ENCODE assay signal across 16 mouse cellular contexts in genomic region chr4:83170741-83171140, GRCm38 (mm10).
DNase-seq lines count a peak whose midpoint lies in the region; ATAC-seq lines count a peak whose summit lies in the region.
"Had no signal": no experiment of that assay in that cellular context is flagged by ENCODE, and none has a peak within 500 bp of the region (broad histone marks: within the 10 kb centered on the region; RNA-seq: fewer than 3 reads in every experiment).

No protein-coding gene starts in this region.

- no peak overlapping the region for H3K9ac ChIP-seq in hindbrain, embryonic 11.5 days (ENCODE audit: low read depth, low read length)
- H3K9ac ChIP-seq in hindbrain, embryonic 16.5 days (ENCODE audit: low read depth, low read length), result no peak overlapping the region
- H3K9ac ChIP-seq: forebrain, embryonic 13.5 days; liver, embryonic 15.5 days; midbrain, embryonic 15.5 days had no signal

- no peak for ATAC-seq in hindbrain, embryonic 11.5 days (ENCODE audit: low FRiP score)
- ATAC-seq in hindbrain, embryonic 16.5 days, result no peak
- ATAC-seq: forebrain, embryonic 13.5 days; midbrain, embryonic 15.5 days had no signal

- H3K4me3 ChIP-seq in hindbrain, embryonic 11.5 days (ENCODE audit: low read depth, low read length), result no peak overlapping the region
- H3K4me3 ChIP-seq in hindbrain, embryonic 16.5 days (ENCODE audit: low read length), result no peak overlapping the region
- H3K4me3 ChIP-seq in limb, embryonic 10.5 days, result no peak overlapping the region
- H3K4me3 ChIP-seq: forebrain, embryonic 13.5 days; liver, embryonic 15.5 days; midbrain, embryonic 15.5 days had no signal

- H3K27me3 ChIP-seq in hindbrain, embryonic 11.5 days (ENCODE audit: control insufficient read depth, insufficient read depth, low read length), result no peaks in the 10 kb centered on the region
- no peaks in the 10 kb centered on the region for H3K27me3 ChIP-seq in hindbrain, embryonic 16.5 days (replicated peaks; ENCODE audit: control insufficient read depth, insufficient read depth, low read length)
- no peaks in the 10 kb centered on the region for H3K27me3 ChIP-seq in limb, embryonic 10.5 days (ENCODE audit: low read depth, poor library complexity, severe bottlenecking)
- H3K27me3 ChIP-seq: forebrain, embryonic 13.5 days; liver, embryonic 15.5 days; midbrain, embryonic 15.5 days had no signal

- H3K4me2 ChIP-seq in hindbrain, embryonic 11.5 days (replicated peaks; ENCODE audit: low read depth, low read length), result no peak overlapping the region
- no peak overlapping the region for H3K4me2 ChIP-seq in hindbrain, embryonic 16.5 days (ENCODE audit: low read length)
- H3K4me2 ChIP-seq: forebrain, embryonic 13.5 days; liver, embryonic 15.5 days; midbrain, embryonic 15.5 days had no signal

- peak; percentile 31 for DNase-seq in hindbrain, embryonic 11.5 days (ENCODE audit: low spot score)
- peak; percentile 56 to 61 for DNase-seq in kidney, postnatal 4 days
- no peak for DNase-seq in kidney, adult 18-20 months
- peak; percentile 52 for DNase-seq in embryo, embryonic 11 days
- DNase-seq in limb, embryonic 10.5 days (ENCODE audit: low spot score), result peak; percentile 36
- DNase-seq in adrenal gland, adult (ENCODE audit: inconsistent age in 2 of 2, low spot score in 1 of 2), result no peak
- no peak for DNase-seq in adrenal gland, postnatal 4 days (ENCODE audit: low spot score in 2 of 2)
- DNase-seq: cerebellum, adult 2 months; gastrocnemius, postnatal 10 days; heart, adult 11 months; heart, postnatal 36 days; thymus, postnatal 36 days had no signal

- 27% methylated on average over 9 of the region's 9 CpGs for WGBS in hindbrain, embryonic 11.5 days
- 46% methylated on average over 9 of the region's 9 CpGs for WGBS in hindbrain, embryonic 16.5 days
- WGBS in limb, embryonic 10.5 days, result 55% methylated on average over 9 of the region's 9 CpGs

- H3K9me3 ChIP-seq in hindbrain, embryonic 11.5 days (ENCODE audit: control insufficient read depth, low read length), result no peaks in the 10 kb centered on the region
- no peaks in the 10 kb centered on the region for H3K9me3 ChIP-seq in hindbrain, embryonic 16.5 days (ENCODE audit: control insufficient read depth, low read length)
- H3K9me3 ChIP-seq in limb, embryonic 10.5 days (replicated peaks), result no peaks in the 10 kb centered on the region
- H3K9me3 ChIP-seq: forebrain, embryonic 13.5 days; liver, embryonic 15.5 days; midbrain, embryonic 15.5 days had no signal

- H3K36me3 ChIP-seq in hindbrain, embryonic 11.5 days (ENCODE audit: control insufficient read depth, insufficient read depth, low read length), result no peaks in the 10 kb centered on the region
- H3K36me3 ChIP-seq in hindbrain, embryonic 16.5 days (ENCODE audit: control insufficient read depth, insufficient read depth, low read length), result no peaks in the 10 kb centered on the region
- no peaks in the 10 kb centered on the region for H3K36me3 ChIP-seq in limb, embryonic 10.5 days
- H3K36me3 ChIP-seq: liver, embryonic 15.5 days; midbrain, embryonic 15.5 days had no signal

- H3K4me1 ChIP-seq in hindbrain, embryonic 11.5 days (replicated peaks; ENCODE audit: control insufficient read depth, insufficient read depth, low read length), result no peaks in the 10 kb centered on the region
- no peaks in the 10 kb centered on the region for H3K4me1 ChIP-seq in hindbrain, embryonic 16.5 days (ENCODE audit: control insufficient read depth, insufficient read depth, low read depth, low read length)
- peaks cover 25% of the 10 kb centered on the region for H3K4me1 ChIP-seq in limb, embryonic 10.5 days
- H3K4me1 ChIP-seq: liver, embryonic 15.5 days; midbrain, embryonic 15.5 days had no signal

- no peak overlapping the region for H3K27ac ChIP-seq in hindbrain, embryonic 11.5 days (ENCODE audit: low read depth, low read length)
- no peak overlapping the region for H3K27ac ChIP-seq in hindbrain, embryonic 16.5 days (ENCODE audit: low read depth, low read length)
- peak overlapping the region; percentile 56 for H3K27ac ChIP-seq in limb, embryonic 10.5 days
- H3K27ac ChIP-seq: forebrain, embryonic 13.5 days; liver, embryonic 15.5 days; midbrain, embryonic 15.5 days had no signal

Comparison
In these comparisons a context has a peak if more than half of its experiments do, and no peak if none do; other contexts are left out.
1. DNase-seq: peak in hindbrain, embryonic 11.5 days (single experiment), kidney, postnatal 4 days (2 of 2), embryo, embryonic 11 days (single experiment) and limb, embryonic 10.5 days (single experiment); none in kidney, adult 18-20 months (single experiment), adrenal gland, adult (0 of 2) and adrenal gland, postnatal 4 days (0 of 2).